Mouse (Mus musculus) regulatory T cell (primary cell): ENCODE data around the gene Fgfr2.

Experiments used
- in situ Hi-C: fragments of 300-600 bp; cut with MboI, MseI; formaldehyde crosslinking; loops from one replicate; pipeline ENCODE4 v1.15.1; 2025; ENCODE audit warnings: high pct_unique_total_duplicates

Fgfr2 gene

GRCm38 (mm10) chr7:133123244-133123998 is at the start of gene Fgfr2:
Gene Fgfr2 (minus strand): TSS chr7:133123350.
- in situ Hi-C loops = no loop called here

- in situ Hi-C loops = no loop called here
These were observed 48.4 kb upstream of the Fgfr2 start for GRCm38 (mm10) chr7:133171403-133172032.

DNA sequence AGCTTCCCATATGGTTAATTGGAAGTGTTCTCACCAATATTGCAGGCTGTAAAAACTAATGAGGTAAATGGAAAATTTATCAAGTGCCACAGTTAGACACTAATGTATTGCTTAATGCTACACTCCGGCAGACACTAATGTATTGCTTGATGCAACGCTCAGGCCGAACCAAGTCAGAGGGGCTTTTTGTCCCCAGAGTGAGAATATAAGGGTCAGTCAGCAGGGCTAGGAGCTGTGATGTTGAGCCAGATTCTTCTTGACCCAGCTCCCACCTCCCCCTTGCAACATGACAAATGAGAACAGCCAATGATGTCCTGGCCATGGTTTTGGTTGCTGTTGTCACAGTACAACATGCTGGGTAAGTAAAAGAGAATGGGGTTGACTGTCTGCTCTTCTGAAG is 45.8 kb upstream of the Fgfr2 start:
- in situ Hi-C loops = no loop called here

DNA sequence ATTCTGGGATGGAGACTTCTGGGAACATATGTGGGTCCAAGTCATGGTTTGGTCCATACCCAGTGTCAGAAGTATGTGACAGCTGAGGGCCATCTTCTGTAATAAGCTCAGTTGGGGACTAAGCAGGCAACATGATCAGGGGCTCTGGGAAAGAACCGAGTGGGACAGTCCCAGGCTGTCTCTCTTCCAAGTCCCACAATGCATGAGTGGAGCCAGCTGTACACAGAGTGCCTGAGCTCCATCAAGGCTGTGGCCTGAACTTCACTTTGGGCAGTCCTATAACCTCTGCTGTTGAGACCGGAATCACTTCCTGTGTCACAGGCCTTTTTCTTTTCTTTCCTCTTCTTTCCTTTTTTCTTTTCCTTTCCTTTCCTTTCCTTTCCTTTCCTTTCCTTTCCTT is 44.8 kb upstream of the Fgfr2 start:
- in situ Hi-C loops = no loop called here

DNA sequence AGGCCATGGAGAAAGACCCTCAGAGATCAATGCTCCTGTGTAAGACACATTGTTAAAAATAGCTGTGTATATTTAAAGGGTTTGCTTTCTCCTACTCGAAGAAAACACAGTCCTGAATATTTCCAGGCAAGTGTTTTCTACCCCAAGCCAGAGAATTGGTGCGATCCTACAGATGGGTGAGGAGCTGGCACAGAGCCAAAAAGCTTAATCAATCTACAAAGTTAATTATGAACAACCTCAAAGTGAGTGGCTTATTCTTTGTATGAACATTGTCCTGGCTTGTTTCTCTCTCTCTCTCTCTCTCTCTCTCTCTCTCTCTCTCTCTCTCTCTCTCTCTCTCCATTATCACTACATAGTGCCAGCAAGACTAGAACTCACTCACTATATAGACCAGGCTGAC is 41.6 kb upstream of the Fgfr2 start:
- in situ Hi-C loops = no loop called here

- in situ Hi-C loops = no loop called here
These were observed 39.9 kb upstream of the Fgfr2 start for GRCm38 (mm10) chr7:133163011-133163410.

GRCm38 (mm10) chr7:133162131-133162530 is 39.0 kb upstream of the Fgfr2 start:
- in situ Hi-C loops = no loop called here

DNA sequence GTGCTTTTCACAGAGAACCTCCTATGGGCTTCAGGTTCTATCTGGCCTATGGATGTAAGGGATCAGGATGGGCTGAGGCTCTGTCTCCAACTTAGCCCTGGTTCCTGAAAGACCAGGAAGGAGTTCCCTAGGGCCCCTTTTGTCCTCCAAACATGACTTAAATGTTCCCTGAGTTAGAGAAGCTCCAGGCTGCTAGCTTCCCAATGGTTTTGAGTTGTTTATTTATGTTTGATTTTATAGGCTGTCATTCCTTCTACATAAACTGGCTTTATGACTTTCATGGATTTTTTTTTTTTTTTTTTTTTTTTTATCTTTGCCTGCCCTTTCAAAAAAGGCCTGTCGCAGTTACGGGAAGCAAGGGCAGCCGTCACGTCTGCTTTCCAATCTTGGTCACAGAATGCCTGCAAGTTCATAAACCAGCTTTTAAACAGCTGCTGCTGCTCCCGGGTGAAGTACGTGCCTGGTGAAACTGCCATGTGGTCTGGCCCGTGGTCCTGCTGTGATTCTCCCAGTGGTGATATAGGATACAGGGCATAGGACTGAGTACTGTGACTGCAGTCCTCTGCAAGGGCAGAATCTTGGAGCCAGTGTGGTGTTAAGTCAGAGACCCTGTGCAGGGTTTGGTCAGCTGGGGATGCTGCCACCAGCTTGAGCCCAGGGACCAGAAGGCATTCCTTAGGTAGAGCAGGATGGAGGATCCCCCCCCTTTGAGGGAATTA is 38.4 kb upstream of the Fgfr2 start:
- in situ Hi-C loops = no loop called here

DNA sequence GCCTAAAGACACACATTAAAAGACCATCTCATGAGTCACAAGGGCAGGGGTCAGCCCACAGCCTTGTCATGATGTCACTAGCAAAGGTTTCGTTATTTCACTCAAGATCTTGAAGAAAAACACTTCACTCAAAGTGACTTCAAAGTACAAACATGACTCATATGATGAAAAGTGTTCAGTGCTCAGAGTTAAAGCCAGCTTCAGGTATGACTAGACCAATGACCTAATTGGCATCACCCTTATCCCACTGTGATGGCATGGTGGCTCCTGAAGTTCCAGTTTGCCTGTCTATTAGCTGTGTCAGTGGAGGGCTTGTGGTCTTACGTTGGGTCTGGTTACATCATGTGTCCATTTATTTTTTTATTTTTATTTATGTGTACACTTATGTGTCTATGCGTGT is 36.4 kb upstream of the Fgfr2 start:
- in situ Hi-C loops = no loop called here

GRCm38 (mm10) chr7:133155621-133156020 is 32.5 kb upstream of the Fgfr2 start:
- in situ Hi-C loops = no loop called here

- in situ Hi-C loops = no loop called here
These were observed 31.7 kb upstream of the Fgfr2 start for GRCm38 (mm10) chr7:133154846-133155245.

- in situ Hi-C loops = no loop called here
These were observed 16.7 kb upstream of the Fgfr2 start for GRCm38 (mm10) chr7:133139689-133140336.

DNA sequence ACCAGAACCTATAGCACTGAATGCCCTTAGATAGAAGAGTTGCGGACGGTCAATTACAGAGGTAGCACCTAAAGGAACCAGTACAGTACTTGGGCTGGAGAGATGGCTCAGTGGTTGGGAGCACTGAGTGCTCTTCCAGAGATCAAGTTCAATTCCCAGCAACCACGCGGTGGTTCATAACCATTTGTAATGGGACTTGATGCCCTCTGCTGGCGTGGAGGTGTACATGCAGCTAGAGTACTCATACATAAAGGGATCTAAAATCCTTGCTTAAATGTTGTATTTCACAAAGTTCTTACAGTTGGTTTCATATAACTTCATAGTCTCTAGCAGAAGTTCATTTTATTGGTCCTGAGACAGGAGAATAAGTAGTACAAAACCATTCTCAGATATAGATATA is 10.4 kb upstream of the Fgfr2 start:
- in situ Hi-C loops = no loop called here

DNA sequence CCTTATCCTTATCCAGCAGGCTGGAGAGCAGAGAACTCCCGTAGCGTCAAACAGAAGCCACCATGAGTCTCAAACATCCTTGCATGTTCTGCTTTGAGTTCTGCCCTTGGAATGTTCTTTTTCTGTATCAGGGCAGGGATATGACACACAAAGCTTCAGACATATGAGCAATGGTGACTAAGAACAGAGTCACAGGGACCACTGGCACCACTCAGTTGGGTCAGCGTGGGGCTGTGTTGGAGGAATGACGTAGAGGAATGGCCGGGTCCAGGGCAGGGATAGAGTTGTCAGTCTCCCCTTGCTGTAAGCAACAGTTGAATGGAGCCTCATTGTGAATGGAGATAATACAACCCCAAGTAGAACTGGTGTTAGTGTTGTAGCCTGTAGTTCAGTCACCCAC is 9.6 kb upstream of the Fgfr2 start:
- in situ Hi-C loops = no loop called here

DNA sequence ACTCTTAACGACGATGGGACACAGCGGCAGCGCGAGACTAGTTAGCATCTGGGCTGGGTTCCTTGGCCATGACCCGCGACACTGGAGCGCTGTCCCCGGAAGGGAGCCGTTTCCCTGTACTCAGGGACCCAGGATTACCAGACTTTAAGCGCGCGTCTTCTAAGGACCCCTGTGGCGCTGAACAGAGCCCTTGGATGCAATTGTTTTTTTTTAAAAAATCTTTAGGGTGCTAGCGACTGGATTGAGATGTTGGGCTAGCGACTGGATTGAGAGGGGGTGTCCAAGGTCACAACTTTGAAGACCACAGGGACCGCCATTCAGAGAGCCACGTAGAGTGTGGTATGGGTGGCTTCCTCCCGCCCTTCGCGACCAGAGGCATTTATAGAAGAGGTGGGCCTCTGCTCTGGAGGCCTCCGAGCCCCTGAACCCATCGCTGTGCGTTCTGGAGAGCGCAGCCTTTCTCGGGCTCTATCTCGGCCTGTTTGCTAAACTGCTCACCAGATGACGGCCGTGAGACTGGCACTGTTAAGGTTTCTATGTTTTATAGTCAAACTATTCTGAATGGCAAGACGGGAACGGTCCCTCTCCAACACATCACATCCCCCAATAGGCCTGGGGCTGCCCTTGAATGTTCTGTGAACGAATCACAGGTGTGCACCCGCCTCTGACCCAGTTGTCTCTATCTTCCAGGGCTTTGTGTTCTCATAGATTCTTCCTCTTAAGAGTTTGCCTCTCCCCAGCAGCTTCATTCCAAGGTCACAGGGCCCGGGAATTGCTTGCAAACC is 1.7 kb upstream of the Fgfr2 start:
- in situ Hi-C loops = no loop called here

DNA sequence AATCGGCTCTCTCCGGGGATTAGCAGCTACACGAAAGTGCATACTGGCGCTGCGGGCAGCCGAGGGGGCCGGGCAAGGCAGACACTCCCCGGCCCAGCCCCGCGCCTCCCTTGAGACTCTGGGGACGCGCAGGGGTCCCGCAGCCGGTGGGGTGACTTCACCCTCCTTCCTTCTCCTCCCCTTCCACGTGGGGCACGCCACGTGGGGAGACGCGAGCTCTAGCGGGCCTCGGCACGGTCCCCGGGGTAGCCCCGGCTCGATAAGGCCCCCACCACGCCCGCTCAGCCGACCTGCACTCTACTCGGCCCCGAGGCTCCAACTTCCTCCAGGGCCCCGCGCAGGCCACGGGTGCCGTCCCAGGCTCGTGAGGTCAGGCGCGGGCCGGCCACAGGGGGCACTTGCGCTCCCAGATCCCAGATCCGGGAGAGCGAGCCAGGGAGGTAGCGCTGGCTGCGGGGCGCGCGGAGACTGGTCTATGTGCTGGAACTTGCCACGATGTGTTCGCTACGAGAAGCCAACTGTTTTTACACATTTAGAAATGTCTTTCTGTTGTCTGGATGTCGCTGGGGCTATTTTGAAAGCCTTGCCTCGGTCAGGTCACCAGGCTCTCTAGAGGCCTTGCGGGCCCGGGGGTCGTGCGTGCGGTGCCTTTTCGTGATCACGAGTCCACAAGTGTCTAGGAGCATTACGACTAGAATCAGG is 1.0 kb upstream of the Fgfr2 start, which contains the start of gene Ctbp2:
Gene Ctbp2, minus strand, starts transcription at position 356 of the 702 bp plus-strand sequence.
- in situ Hi-C loops = no loop called here

GRCm38 (mm10) chr7:133122379-133123243 is 539 bp downstream of the Fgfr2 start:
- in situ Hi-C loops = no loop called here

GRCm38 (mm10) chr7:133121661-133122378 is 1.3 kb downstream of the Fgfr2 start:
- in situ Hi-C loops = no loop called here

DNA sequence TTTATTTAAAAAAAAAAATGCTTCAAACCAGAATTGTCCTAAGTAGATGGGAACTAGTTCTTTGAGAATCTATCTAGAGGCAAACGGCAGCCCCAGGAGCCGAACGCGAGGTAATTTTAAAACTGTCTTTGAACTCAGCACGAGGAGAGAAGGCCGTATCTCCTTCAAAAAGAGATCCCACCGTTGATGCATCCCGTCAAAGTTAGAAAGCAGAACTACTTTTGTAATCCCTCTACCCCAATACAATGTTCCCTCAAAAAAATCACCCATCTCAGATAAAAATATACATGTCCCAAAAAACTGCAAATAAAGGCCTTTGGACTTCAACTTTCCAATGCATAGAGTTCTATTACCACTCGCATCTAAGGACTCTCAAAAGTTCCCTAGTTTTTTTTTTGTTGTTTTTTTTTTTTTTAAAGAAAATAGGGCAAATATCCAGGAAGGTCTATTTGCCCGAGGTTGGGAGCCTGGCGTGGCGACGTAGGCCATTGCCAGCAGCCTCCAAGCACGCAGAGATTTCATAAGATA is 2.0 kb downstream of the Fgfr2 start:
- in situ Hi-C loops = no loop called here
